Mouse (Mus musculus): Measurements from ENCODE around the gene Hist1h4j.
A peak's percentile ranks its signal among the peaks of the same experiment; 100 is the strongest.
"Not testable (repeated sequence)": the region's sequence is repeated elsewhere in the genome, so short reads cannot be mapped to it uniquely, and the experiment has no call there.

Gene Hist1h4j

DNA sequence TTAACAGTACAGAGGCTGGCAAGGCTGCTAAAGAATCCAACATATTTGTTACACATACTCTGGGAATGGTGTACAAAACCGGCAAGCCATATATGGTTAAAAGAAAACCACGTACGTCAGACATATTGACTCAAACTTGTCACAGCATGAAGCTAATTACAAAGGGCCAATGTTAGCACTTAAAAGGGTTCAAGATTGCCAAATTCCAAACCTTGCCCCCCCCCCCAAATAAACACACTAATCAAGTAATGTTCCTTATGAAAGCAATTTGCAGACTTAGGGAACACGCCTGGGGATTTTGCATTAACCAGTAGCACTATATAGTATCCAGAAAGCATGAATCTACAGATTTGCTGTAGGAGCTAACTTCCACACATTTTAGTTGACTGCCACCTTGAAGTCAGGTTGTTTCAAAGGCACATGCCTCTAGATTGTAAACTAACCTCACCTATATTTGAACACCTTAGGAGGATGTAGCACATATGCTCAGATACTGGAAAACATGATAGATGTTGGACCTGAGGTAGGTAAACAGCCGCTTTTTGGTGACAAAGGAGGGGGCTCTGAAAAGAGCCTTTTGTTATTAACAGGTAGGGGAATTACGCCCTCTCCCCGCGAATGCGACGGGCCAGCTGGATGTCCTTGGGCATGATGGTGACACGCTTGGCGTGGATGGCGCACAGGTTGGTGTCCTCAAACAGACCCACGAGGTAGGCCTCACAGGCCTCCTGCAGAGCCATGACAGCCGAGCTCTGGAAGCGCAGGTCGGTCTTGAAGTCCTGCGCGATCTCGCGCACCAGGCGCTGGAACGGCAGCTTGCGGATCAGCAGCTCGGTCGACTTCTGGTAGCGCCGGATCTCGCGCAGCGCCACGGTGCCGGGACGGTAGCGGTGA, 47.7 kb downstream of the Hist1h4j start:
- not testable (repeated sequence) for DNase-seq

DNA sequence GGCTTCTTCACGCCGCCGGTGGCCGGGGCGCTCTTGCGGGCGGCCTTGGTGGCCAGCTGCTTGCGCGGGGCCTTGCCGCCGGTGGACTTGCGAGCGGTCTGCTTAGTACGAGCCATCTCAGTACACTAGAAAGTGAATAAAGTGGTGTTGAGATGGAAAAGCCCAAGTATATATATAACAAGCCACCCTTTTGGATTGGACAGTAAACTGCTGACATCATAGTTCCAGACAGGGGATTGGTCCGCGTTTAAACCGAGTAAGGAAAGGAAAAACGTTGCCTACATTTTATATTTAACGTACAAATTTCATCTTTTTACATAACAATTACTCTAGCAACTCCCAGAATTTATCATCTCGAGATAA, 48.4 kb downstream of the Hist1h4j start, which contains the start of gene Hist1h3i:
Gene Hist1h3i, minus strand, starts transcription at position 116 of the 363 bp plus-strand sequence.
- peak; percentile 98 for DNase-seq

DNA sequence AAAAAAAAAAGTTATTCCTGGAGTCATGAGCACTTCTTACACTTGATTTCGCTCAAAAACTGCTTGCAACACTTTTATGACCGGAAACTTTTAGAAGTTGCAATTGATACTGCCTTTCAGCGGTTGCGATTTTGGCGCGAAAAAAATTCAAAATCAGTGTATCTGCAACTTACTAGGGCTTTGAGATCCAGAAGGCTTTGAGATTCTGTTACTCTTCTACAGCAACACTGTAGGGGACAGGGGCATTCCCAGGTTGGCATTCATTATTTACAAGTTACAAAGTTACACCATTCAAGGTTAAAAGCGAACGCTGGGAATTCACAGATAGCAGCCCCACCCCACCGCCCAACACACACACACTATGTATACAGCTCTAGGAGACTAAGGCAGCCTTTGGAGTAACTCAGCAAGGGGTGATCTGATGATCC, 48.9 kb downstream of the Hist1h4j start:
- peak; percentile 79 for DNase-seq

DNA sequence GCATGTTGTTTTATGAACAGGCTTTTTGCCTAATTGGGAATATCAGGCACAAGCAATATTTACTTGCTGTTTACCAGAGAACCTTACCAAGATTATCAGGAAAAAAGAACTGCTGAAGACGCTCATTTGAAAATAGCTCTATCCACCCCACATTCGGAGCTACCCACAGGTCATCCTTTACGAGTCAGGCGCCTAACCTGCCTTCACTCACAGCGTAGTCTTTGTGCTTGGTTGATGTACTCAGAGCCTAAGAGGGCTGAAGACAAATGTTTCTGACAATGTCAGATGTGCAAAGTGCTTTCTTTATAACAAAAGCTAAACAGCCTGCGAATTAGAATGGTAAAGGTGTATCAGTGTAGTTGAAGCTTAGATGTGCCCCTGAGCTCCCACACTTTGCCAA, 49.4 kb downstream of the Hist1h4j start:
- peak; percentile 36 for DNase-seq

Measured in heart, adult 11 months (tissue).